Mouse (Mus musculus) liver, postnatal 0 days (tissue): ENCODE results near the gene Irf4.

ENCODE experiments used
- CTCF ChIP-seq: sonication (generic); IDR thresholded peaks from 2 replicates; pipeline ENCODE4 v1.5.1; 2016; ENCODE audit warnings: antibody characterized with exemption, low read depth
- EP300 ChIP-seq: IDR thresholded peaks from 2 replicates; pipeline ENCODE4 v1.6.1; 2016; ENCODE audit warnings: antibody characterized with exemption, low read depth, mild to moderate bottlenecking

DNA sequence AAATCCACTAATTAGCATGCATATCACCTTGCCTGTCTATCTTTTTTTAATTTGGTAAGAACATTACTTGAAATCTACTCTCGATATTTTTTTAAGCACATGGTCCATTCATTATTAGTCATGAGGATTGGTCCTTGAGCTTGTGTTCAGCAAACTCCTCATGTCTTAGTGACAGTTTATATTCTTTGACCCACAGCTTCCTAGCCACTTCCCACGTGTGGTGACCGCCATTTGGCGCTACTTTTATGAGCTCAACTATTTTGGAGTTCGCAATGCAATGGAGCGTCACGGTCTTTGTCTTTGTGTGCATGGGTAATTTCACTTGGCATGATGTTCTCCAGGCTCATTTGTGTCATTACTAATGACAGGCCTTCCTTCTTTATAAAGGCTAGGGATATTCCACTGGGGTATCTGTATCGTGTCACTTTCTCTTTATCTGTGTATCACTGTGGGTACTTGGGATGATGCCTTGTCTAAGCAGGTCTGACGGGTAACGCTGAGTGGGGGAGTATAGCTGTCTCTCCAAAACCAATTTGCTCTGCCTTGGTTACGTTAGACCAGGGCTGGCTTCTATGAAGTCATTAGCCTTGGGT, 9.9 kb downstream of the Irf4 start:
- TF ChIP-seq CTCF (no peak), EP300 (no peak)
